ENCODE assay signal across 11 mouse cellular contexts in the genomic region with DNA sequence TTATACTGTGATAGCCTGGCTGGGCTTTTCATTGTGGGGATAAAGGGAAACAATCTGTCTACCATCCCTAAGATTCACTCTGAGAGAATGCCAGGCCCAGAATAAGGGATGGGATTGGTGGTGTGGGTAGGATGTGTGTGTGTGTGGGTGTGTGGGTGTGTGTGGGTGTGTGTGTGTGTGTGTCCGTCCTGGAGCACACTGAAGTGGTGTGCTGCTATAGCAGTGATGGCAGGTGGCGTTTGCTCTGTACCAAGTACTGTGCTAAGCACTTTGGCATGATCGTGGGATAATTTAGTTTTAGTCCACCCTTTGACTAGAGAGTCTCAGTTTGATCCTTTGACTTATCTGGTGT. TPM values are rescaled to one million over a fixed set of nuclear protein-coding genes. Genes with fewer than 3 reads are reported as not detected.
DNase-seq lines count a peak whose midpoint lies in the region; ATAC-seq and TF ChIP-seq lines count a peak whose summit lies in the region.
"Had no signal": no experiment of that assay in that cellular context is flagged by ENCODE, and none has a peak within 500 bp of the region (broad histone marks: within the 10 kb centered on the region; RNA-seq: fewer than 3 reads in every experiment).

No protein-coding gene starts in this region.

- DNase-seq in kidney, adult 2 months = no peak
- no peak for DNase-seq in hindbrain, postnatal 0 days (ENCODE audit: low spot score)
- no peak for DNase-seq in adrenal gland, postnatal 4 days (ENCODE audit: low spot score in 2 of 2)
- no peak for DNase-seq in T-cell, adult 2 months (ENCODE audit: low spot score)
- DNase-seq in spleen, postnatal 10 days (ENCODE audit: low spot score in 2 of 2) = no peak
- DNase-seq: adrenal gland, postnatal 14 days; layer of hippocampus, postnatal 36 days; thymus, postnatal 36 days had no signal

- TF ChIP-seq POLR2A in kidney, adult 2 months (IDR thresholded peaks at IDR 0.05; ENCODE audit: low read depth, low read length) = no peak
- no peak for TF ChIP-seq POLR2A in embryonic fibroblast, embryonic 13.5 days (IDR thresholded peaks at IDR 0.05; ENCODE audit: low read depth, low read length)

- H3K4me1 ChIP-seq in kidney, embryonic 16.5 days (ENCODE audit: insufficient read depth, low read length) = peaks cover 41% of the 10 kb centered on the region
- H3K4me1 ChIP-seq in kidney, adult 2 months (ENCODE audit: control insufficient read depth, insufficient read depth, low read length) = peaks cover 27% of the 10 kb centered on the region
- peaks cover 8% of the 10 kb centered on the region; the same call in 1 of the 2 replicates for H3K4me1 ChIP-seq in embryonic fibroblast, embryonic 13.5 days (ENCODE audit: control insufficient read depth, insufficient read depth, low read length)
- H3K4me1 ChIP-seq in hindbrain, postnatal 0 days (ENCODE audit: insufficient read depth, low read length) = peaks cover 19% of the 10 kb centered on the region
- H3K4me1 ChIP-seq in neural tube, embryonic 12.5 days = peaks cover 57% of the 10 kb centered on the region

- 0 out of 2 replicates have a peak, but pooled peaks have one; percentile 3 for ATAC-seq in kidney, embryonic 16.5 days (ENCODE audit: low FRiP score, low TSS enrichment)
- peak; percentile 16; the same call in 1 of the 2 replicates for ATAC-seq in hindbrain, postnatal 0 days
- ATAC-seq in neural tube, embryonic 12.5 days (ENCODE audit: low FRiP score, low read depth) = peak; percentile 42

- H3K9me3 ChIP-seq in kidney, embryonic 16.5 days (ENCODE audit: low read length) = no peaks in the 10 kb centered on the region
- no peaks in the 10 kb centered on the region for H3K9me3 ChIP-seq in hindbrain, postnatal 0 days (ENCODE audit: low read length)
- H3K9me3 ChIP-seq in neural tube, embryonic 12.5 days = no peaks in the 10 kb centered on the region

- H3K27ac ChIP-seq in kidney, embryonic 16.5 days (ENCODE audit: low read length) = peak overlapping the region; percentile 37; the same call in 1 of the 2 replicates
- H3K27ac ChIP-seq in kidney, adult 2 months (ENCODE audit: insufficient read depth, low read depth, low read length) = no peak overlapping the region
- peak overlapping the region; percentile 28; the same call in 1 of the 2 replicates for H3K27ac ChIP-seq in embryonic fibroblast, embryonic 13.5 days (ENCODE audit: insufficient read depth, low read length)
- peak overlapping the region; percentile 41 for H3K27ac ChIP-seq in hindbrain, postnatal 0 days
- H3K27ac ChIP-seq in neural tube, embryonic 12.5 days = peak overlapping the region; percentile 57; the same call in 1 of the 2 replicates

- no peak for TF ChIP-seq CTCF in kidney, adult 2 months (conservative IDR thresholded peaks at IDR 0.05; ENCODE audit: insufficient read depth, insufficient read length, low read depth, low read length)
- no peak for TF ChIP-seq CTCF in embryonic fibroblast, embryonic 13.5 days (IDR thresholded peaks at IDR 0.05; ENCODE audit: borderline replicate concordance, insufficient read depth, low read length)
- no peak for TF ChIP-seq CTCF in hindbrain, postnatal 0 days (IDR thresholded peaks at IDR 0.05; ENCODE audit: low read depth)

- WGBS in kidney, embryonic 16.5 days = 90% methylated on average over 3 of the region's 3 CpGs
- 87% methylated on average over 3 of the region's 3 CpGs for WGBS in kidney, adult 2 months
- 61% methylated on average over 3 of the region's 3 CpGs for WGBS in hindbrain, postnatal 0 days
- WGBS in neural tube, embryonic 12.5 days = 72% methylated on average over 3 of the region's 3 CpGs

- H3K4me2 ChIP-seq in kidney, embryonic 16.5 days (replicated peaks; ENCODE audit: low read depth, low read length) = no peak overlapping the region
- no peak overlapping the region for H3K4me2 ChIP-seq in hindbrain, postnatal 0 days (ENCODE audit: low read depth, low read length)
- H3K4me2 ChIP-seq in neural tube, embryonic 12.5 days (replicated peaks) = no peak overlapping the region

- no peaks in the 10 kb centered on the region for H3K27me3 ChIP-seq in kidney, embryonic 16.5 days (ENCODE audit: insufficient read depth, low read length)
- H3K27me3 ChIP-seq in kidney, adult 2 months (replicated peaks; ENCODE audit: control insufficient read depth, insufficient read depth, low read length) = no peaks in the 10 kb centered on the region
- H3K27me3 ChIP-seq in hindbrain, postnatal 0 days (ENCODE audit: insufficient read depth, low read length) = no peaks in the 10 kb centered on the region
- no peaks in the 10 kb centered on the region for H3K27me3 ChIP-seq in neural tube, embryonic 12.5 days (replicated peaks)

- no peaks in the 10 kb centered on the region for H3K36me3 ChIP-seq in kidney, embryonic 16.5 days (ENCODE audit: insufficient read depth, low read length)
- H3K36me3 ChIP-seq in kidney, adult 2 months (ENCODE audit: control insufficient read depth, insufficient read depth, low read length) = no peaks in the 10 kb centered on the region
- no peaks in the 10 kb centered on the region for H3K36me3 ChIP-seq in hindbrain, postnatal 0 days (ENCODE audit: insufficient read depth, low read length)
- no peaks in the 10 kb centered on the region for H3K36me3 ChIP-seq in neural tube, embryonic 12.5 days

- H3K9ac ChIP-seq in kidney, embryonic 16.5 days (replicated peaks; ENCODE audit: low read length) = no peak overlapping the region
- H3K9ac ChIP-seq in hindbrain, postnatal 0 days (replicated peaks; ENCODE audit: low read length) = no peak overlapping the region; the same call in 1 of the 2 replicates
- H3K9ac ChIP-seq in neural tube, embryonic 12.5 days = no peak overlapping the region

- no peak overlapping the region for H3K4me3 ChIP-seq in kidney, embryonic 16.5 days (ENCODE audit: low read length)
- no peak overlapping the region for H3K4me3 ChIP-seq in kidney, adult 2 months (ENCODE audit: insufficient read depth, low read depth, low read length)
- no peak overlapping the region for H3K4me3 ChIP-seq in embryonic fibroblast, embryonic 13.5 days (ENCODE audit: insufficient read depth, low read length)
- H3K4me3 ChIP-seq in hindbrain, postnatal 0 days (ENCODE audit: low read length) = no peak overlapping the region
- H3K4me3 ChIP-seq in neural tube, embryonic 12.5 days = no peak overlapping the region

RNA-seq across cellular contexts. Expression of a gene that starts 40.6 kb away (rescaled TPM):
- polyA plus RNA-seq in kidney, embryonic 16.5 days (2015; fragmentation: Nextera tagmentation; extraction: Ambion mirVana) = 16.2 and 17.7 TPM in 2 replicates
- polyA plus RNA-seq in kidney, adult 2 months (2012; rRNA removed) = 65.1 and 65.2 TPM in 2 replicates
- polyA plus RNA-seq in embryonic fibroblast, embryonic 13.5 days (2011; ENCODE audit: insufficient read length, low read depth, missing spikeins) = 38.4 and 41.5 TPM in 2 replicates
- 129 and 170 TPM in 2 replicates for total RNA-seq in hindbrain, postnatal 0 days (2014; rRNA removed)
- 55.7 and 57.8 TPM in 2 replicates for polyA plus RNA-seq in hindbrain, postnatal 0 days (2015; fragmentation: Nextera tagmentation; extraction: Ambion mirVana)
- 40.7 and 41.7 TPM in 2 replicates for polyA plus RNA-seq in neural tube, embryonic 12.5 days (2016; fragmentation: Nextera tagmentation; extraction: Ambion mirVana)
- total RNA-seq in adrenal gland, postnatal 4 days (2021) = 10 to 100 TPM; 76.0 to 83.4 TPM
